Mouse (Mus musculus): ENCODE measurements around the gene Jaml.

Gene Jaml

GRCm38 (mm10) chr9:45121769-45122168 lies 42.8 kb downstream of the Jaml start:
- DNase-seq = peak; percentile 76 to 87

GRCm38 (mm10) chr9:45122209-45122761 lies 43.3 kb downstream of the Jaml start:
- DNase-seq = peak in 1 of 2 experiments; percentile 61

GRCm38 (mm10) chr9:45125211-45125610 lies 46.2 kb downstream of the Jaml start:
- no peak for DNase-seq

- DNase-seq = no peak
Measured at GRCm38 (mm10) chr9:45126941-45127340, 48.0 kb downstream of the Jaml start.

GRCm38 (mm10) chr9:45130119-45130518 lies 51.1 kb downstream of the Jaml start:
- no peak for DNase-seq

GRCm38 (mm10) chr9:45133484-45134310 lies 54.7 kb downstream of the Jaml start:
- peak; percentile 69 to 88 for DNase-seq

- no peak for DNase-seq
Measured at GRCm38 (mm10) chr9:45136442-45137169, 57.6 kb downstream of the Jaml start.

- DNase-seq = peak; percentile 43 to 68
Measured at GRCm38 (mm10) chr9:45138191-45139032, 59.4 kb downstream of the Jaml start, which contains the start of gene Scn4b. Gene Scn4b, plus strand, starts transcription at chr9:45138395.

GRCm38 (mm10) chr9:45139082-45139481 lies 60.1 kb downstream of the Jaml start:
- no peak for DNase-seq

- no peak for DNase-seq
Measured at GRCm38 (mm10) chr9:45140945-45141344, 62.0 kb downstream of the Jaml start.

GRCm38 (mm10) chr9:45142686-45143085 lies 63.7 kb downstream of the Jaml start:
- peak; percentile 59 to 79 for DNase-seq

GRCm38 (mm10) chr9:45145533-45146266 lies 66.7 kb downstream of the Jaml start:
- no peak for DNase-seq

GRCm38 (mm10) chr9:45146267-45146597 lies 67.2 kb downstream of the Jaml start:
- peak; percentile 61 to 84 for DNase-seq

- no peak for DNase-seq
Measured at GRCm38 (mm10) chr9:45150933-45151332, 72.0 kb downstream of the Jaml start.

GRCm38 (mm10) chr9:45153361-45153760 lies 74.4 kb downstream of the Jaml start:
- no peak for DNase-seq
